Mouse (Mus musculus) right cerebral cortex, postnatal 36 days (tissue): ENCODE measurements around the gene Ikzf4.
A peak's percentile ranks its signal among the peaks of the same experiment; 100 is the strongest.

Source experiments
- DNase-seq, 2 experiments: peaks; one replicate each; pipeline ENCODE4 v3.0.0; 2022; ENCODE audit warnings: low spot score in 2 of 2, mixed read lengths in 1 of 2

Gene Ikzf4

GRCm38 (mm10) chr10:128645111-128646011 lies at the start of gene Ikzf4:
Gene Ikzf4 (minus strand): TSS chr10:128645991.
- DNase-seq = peak; percentile 32 to 39

- DNase-seq = no peak
Observed at GRCm38 (mm10) chr10:128695411-128695991, 49.7 kb upstream of the Ikzf4 start.

GRCm38 (mm10) chr10:128674469-128675008 lies 28.7 kb upstream of the Ikzf4 start:
- DNase-seq = no peak

- DNase-seq = peak; percentile 70 to 80
Observed at GRCm38 (mm10) chr10:128673763-128674468, 28.1 kb upstream of the Ikzf4 start, which contains the start of gene Suox. Gene Suox (minus strand): TSS chr10:128674073.

- no peak for DNase-seq
Observed at GRCm38 (mm10) chr10:128671148-128671547, 25.4 kb upstream of the Ikzf4 start.

GRCm38 (mm10) chr10:128668790-128669672 lies 23.2 kb upstream of the Ikzf4 start:
- DNase-seq = peak; percentile 52 to 68

- DNase-seq = no peak
Observed at GRCm38 (mm10) chr10:128665806-128666205, 20.0 kb upstream of the Ikzf4 start.

- DNase-seq = no peak
Observed at GRCm38 (mm10) chr10:128665307-128665706, 19.5 kb upstream of the Ikzf4 start.

GRCm38 (mm10) chr10:128664808-128665207 lies 19.0 kb upstream of the Ikzf4 start:
- no peak for DNase-seq

- no peak for DNase-seq
Observed at GRCm38 (mm10) chr10:128663441-128664220, 17.8 kb upstream of the Ikzf4 start.

GRCm38 (mm10) chr10:128662465-128662864 lies 16.7 kb upstream of the Ikzf4 start:
- no peak for DNase-seq

GRCm38 (mm10) chr10:128659490-128659889 lies 13.7 kb upstream of the Ikzf4 start:
- no peak for DNase-seq

GRCm38 (mm10) chr10:128657844-128658243 lies 12.1 kb upstream of the Ikzf4 start:
- no peak for DNase-seq

- no peak for DNase-seq
Observed at GRCm38 (mm10) chr10:128656731-128657130, 10.9 kb upstream of the Ikzf4 start.

GRCm38 (mm10) chr10:128655254-128655653 lies 9.5 kb upstream of the Ikzf4 start:
- DNase-seq = no peak

- DNase-seq = no peak
Observed at GRCm38 (mm10) chr10:128653866-128654265, 8.1 kb upstream of the Ikzf4 start.

GRCm38 (mm10) chr10:128646139-128647089 lies 623 bp upstream of the Ikzf4 start:
- DNase-seq = peak in 1 of 2 experiments; percentile 22

GRCm38 (mm10) chr10:128642749-128643148 lies 3.0 kb downstream of the Ikzf4 start:
- no peak for DNase-seq

GRCm38 (mm10) chr10:128641871-128642270 lies 3.9 kb downstream of the Ikzf4 start:
- DNase-seq = no peak
